Mouse (Mus musculus): ENCODE data around the gene Ddx43. TPM values are rescaled to one million over a fixed set of nuclear protein-coding genes. Genes with fewer than 3 reads are reported as not detected.

Gene Ddx43
- polyA plus RNA-seq, 1 experiment from 2014 or later: 0.03 TPM

DNA sequence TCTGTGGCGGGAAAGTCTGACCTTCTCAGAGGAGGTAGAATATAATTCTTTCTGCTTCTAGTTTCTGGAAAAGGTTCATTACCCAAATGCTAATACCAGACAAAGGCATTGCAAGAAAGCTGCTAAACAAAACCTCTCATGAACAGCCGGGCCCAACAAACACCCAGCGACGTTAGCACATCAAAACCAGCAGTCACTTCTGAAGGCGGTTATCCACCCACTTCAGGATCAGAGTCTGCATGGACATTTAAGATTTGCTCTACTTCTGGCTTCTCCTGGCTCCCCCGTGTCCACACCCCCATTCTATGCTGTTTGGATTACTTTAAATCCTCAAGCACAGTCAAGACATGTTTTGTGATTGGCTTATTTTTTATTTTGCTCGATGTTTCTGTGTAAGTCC, 975 bp upstream of the Ddx43 start:
- H3K27me3 ChIP-seq: peaks cover 39% of the 10 kb centered on the region
- ATAC-seq: no peak

DNA sequence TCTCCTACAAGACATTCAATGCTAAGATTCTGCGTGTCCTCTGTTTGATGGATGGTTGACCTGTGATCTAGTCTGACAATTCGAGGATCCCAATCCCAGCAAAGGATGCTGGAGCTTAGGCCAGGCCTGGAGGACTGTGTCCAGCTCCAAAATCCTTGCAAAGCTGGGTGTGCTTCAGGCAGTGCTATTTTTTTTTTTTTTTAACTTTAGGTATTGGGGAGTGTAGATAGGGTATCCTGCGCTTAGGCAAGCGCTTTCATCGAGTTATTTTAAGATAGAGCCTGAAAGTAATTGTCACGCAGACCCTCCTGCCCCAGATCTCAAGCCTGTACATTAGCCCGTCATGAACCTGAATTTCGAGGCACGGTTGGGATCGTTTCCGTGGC, 340 bp upstream of the Ddx43 start:
- H3K27me3 ChIP-seq: peaks cover 39% of the 10 kb centered on the region

More for the DNA sequence above, 975 bp upstream of the Ddx43 start:
- no peak for DNase-seq (ENCODE audit: low read depth, low spot score)
- CTCF ChIA-PET: no interaction called here
- TF ChIP-seq CTCF (IDR thresholded peaks at IDR 0.05): no peak
- in situ Hi-C loops (cut with MboI; ENCODE audit: low pct_unique_long_range_greater_than_20kb): no loop called here
- POLR2A ChIA-PET: no interaction called here

DNA sequence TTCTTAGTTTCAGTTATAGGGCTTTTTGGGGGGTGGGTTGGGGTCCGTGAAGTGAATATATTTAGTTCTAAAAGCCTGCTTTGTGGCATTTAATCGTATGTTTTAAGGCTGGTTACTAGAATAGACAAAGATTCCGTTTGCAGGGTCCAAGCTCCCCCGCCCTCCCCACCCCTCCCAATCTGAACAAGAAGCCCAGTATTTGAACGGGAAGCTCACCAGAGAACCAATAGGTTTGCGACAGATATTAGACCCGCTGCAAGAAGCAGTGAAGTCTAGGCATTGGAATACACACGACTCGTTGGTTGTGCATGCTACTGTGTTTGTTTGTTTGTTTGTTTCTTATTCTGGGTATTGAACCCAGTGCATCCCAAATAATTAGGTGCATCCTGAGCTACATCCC, 940 bp downstream of the Ddx43 start:
- no peak for DNase-seq (ENCODE audit: low read depth, low spot score)
- ATAC-seq: no peak
- in situ Hi-C loops (cut with MboI; ENCODE audit: low pct_unique_long_range_greater_than_20kb): no loop called here
- no peak for TF ChIP-seq CTCF (IDR thresholded peaks at IDR 0.05)
- ChIA-PET CTCF (interaction anchor here (0.7 kb wide), 1 partner anchor 10 kb away, joined by 3 read pairs; no protein-coding TSS in a partner anchor), POLR2A (no interaction called here)
- H3K27me3 ChIP-seq: peaks cover 35% of the 10 kb centered on the region

More for the DNA sequence above, 340 bp upstream of the Ddx43 start:
- ATAC-seq (no peak), DNase-seq (ENCODE audit: low read depth, low spot score) (no peak)
- POLR2A ChIA-PET: no interaction called here
- in situ Hi-C loops (cut with MboI; ENCODE audit: low pct_unique_long_range_greater_than_20kb): no loop called here
- TF ChIP-seq CTCF (IDR thresholded peaks at IDR 0.05): no peak
- CTCF ChIA-PET: no interaction called here

DNA sequence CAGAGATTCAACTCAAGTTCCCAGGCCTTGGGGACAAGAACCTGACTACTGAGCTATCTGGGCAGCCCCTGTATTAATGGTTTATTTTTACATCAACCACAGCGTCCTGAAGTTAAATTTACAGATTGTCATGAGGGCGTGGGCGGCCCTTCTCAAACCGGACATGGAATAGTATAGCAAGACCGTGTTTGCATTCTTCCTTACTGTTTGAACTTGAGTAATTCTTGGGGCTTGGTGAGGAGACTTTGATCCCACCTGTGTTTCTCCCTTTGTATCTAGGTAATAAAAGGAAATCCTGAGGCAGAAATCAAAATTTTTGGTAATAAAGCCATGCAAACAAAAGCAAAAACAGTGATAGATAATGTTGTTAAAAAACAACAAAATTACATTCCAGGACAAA, 5.0 kb downstream of the Ddx43 start:
- ATAC-seq (no peak), DNase-seq (ENCODE audit: low read depth, low spot score) (no peak)
- ChIA-PET CTCF (no interaction called here), POLR2A (no interaction called here)
- TF ChIP-seq CTCF (IDR thresholded peaks at IDR 0.05): no peak
- in situ Hi-C loops (cut with MboI; ENCODE audit: low pct_unique_long_range_greater_than_20kb): no loop called here
- H3K27me3 ChIP-seq: peaks cover 19% of the 10 kb centered on the region

DNA sequence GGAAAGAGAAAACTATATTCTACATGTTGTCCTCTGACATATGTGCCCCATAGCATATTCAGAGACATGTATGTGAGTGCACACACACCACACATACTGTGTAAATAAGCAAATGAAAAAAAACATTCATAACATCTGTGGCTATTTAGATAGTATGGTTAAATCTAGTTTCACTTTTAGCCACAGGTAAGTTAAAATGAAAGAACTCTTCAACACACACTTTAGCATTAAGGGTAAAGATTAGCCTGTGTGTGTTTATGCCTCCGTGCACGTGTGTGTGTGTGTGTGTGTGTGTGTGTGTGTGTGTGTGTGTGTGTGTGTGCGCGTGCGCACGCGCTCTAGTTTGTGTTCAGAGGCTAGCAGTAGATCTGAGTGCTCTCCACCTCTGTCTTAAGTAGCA, 6.0 kb downstream of the Ddx43 start:
- ATAC-seq (no peak), DNase-seq (ENCODE audit: low read depth, low spot score) (no peak)
- H3K27me3 ChIP-seq: peaks cover 16% of the 10 kb centered on the region
- TF ChIP-seq CTCF (IDR thresholded peaks at IDR 0.05): no peak
- in situ Hi-C loops (cut with MboI; ENCODE audit: low pct_unique_long_range_greater_than_20kb): no loop called here
- ChIA-PET POLR2A (no interaction called here), CTCF (no interaction called here)

DNA sequence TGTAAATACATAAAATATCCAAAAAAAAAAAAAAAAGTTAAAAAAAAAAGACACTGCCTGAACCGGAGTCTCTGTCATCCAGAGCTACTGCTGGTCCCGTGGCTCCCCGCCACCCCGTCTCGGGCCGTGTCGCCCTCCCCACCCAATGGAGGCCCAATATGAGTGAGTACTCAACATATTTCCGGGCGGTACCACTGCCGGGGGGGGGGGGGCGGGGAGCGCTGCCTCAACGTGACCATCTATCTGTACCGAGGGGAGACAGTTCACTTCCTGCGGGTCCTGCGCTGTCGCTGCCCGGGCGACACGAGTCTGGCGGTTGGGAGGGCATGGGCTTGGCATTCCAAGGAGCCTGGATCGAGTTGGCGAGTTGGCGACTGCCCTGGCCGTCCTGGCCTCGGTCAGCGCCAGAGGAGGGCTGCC, 31.8 kb downstream of the Ddx43 start:
- TF ChIP-seq CTCF (IDR thresholded peaks at IDR 0.05): no peak
- ChIA-PET CTCF (no interaction called here), POLR2A (no interaction called here)
- H3K27me3 ChIP-seq: peaks cover 8% of the 10 kb centered on the region
- no peak for ATAC-seq
- DNase-seq (ENCODE audit: low read depth, low spot score): no peak
- in situ Hi-C loops (cut with MboI; ENCODE audit: low pct_unique_long_range_greater_than_20kb): no loop called here

DNA sequence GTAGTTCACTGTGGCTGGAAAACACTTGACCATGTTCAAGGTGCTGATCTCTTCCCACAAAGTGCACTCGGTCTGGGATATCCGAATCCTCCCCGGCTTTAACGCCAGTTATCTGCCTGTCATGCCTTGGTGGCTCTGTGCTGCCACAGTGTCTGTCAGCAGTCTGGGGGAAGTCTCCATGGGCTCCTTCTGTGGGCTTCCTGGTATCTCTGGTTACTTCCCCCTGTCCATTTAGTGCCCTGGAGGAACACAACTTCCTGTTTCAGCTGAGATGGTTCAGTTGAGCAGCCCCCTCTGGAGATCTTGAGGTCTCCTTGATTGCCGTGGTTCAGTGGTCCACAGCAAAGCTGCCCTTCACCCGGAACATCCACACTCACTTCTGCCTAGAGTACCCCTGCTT, 32.6 kb downstream of the Ddx43 start:
- CTCF ChIA-PET: no interaction called here
- POLR2A ChIA-PET: no interaction called here
- TF ChIP-seq CTCF (IDR thresholded peaks at IDR 0.05): no peak
- H3K27me3 ChIP-seq: peaks cover 2% of the 10 kb centered on the region
- DNase-seq (ENCODE audit: low read depth, low spot score): no peak
- in situ Hi-C loops (cut with MboI; ENCODE audit: low pct_unique_long_range_greater_than_20kb): no loop called here
- ATAC-seq: no peak

DNA sequence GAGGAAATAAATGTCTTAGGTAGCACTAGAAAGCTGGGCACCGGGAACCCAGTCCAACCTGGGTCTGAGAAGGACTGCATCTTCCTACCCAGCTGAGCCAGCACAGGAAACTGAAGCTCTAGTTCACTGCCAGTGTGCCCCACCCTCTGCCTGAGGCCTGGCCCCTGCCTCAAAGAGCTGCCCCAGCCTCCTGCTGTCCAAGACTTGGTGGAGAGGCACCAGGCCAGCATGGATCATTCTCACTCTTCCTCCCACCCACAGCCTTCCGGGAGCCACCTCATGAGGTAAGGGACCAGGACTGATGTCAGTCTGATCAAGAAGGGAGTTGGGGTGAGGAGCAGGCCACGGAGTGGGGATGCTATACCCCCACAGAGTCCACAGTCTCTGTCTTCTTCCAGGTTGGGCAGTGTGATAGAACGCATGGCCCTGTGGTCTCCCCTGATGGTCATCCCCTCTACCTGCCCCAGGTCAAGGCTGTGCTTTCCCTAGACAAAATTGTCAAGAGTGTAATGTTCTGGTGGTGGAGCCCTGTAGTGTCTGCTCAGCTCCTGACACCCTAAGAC, 33.4 kb downstream of the Ddx43 start:
- ATAC-seq (no peak), DNase-seq (ENCODE audit: low read depth, low spot score) (no peak)
- CTCF ChIA-PET: no interaction called here
- TF ChIP-seq CTCF (IDR thresholded peaks at IDR 0.05): no peak
- in situ Hi-C loops (cut with MboI; ENCODE audit: low pct_unique_long_range_greater_than_20kb): no loop called here
- no peaks in the 10 kb centered on the region for H3K27me3 ChIP-seq
- POLR2A ChIA-PET: no interaction called here

DNA sequence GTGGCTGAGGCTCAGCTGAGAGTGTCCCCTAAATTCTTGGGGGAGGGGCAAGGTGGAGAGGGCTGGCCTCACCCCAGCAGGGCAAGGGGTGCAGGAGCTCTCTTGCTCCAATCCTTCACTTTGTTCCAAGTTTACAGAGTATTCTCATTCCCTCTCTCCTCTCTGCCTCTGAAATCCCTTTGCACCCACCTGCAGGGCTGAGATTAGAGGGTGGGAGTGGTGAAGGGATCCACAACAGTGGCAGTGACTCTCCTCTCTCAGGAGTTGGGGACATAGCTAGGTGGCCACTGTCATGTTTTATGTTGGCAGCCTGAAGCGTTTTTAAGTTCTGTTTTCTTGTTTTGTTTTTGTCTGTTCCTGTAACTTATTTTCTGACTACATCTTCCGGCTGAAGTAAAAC, 34.0 kb downstream of the Ddx43 start:
- ATAC-seq (no peak), DNase-seq (ENCODE audit: low read depth, low spot score) (no peak)
- in situ Hi-C loops (cut with MboI; ENCODE audit: low pct_unique_long_range_greater_than_20kb): no loop called here
- ChIA-PET CTCF (no interaction called here), POLR2A (no interaction called here)
- H3K27me3 ChIP-seq: no peaks in the 10 kb centered on the region
- no peak for TF ChIP-seq CTCF (IDR thresholded peaks at IDR 0.05)

DNA sequence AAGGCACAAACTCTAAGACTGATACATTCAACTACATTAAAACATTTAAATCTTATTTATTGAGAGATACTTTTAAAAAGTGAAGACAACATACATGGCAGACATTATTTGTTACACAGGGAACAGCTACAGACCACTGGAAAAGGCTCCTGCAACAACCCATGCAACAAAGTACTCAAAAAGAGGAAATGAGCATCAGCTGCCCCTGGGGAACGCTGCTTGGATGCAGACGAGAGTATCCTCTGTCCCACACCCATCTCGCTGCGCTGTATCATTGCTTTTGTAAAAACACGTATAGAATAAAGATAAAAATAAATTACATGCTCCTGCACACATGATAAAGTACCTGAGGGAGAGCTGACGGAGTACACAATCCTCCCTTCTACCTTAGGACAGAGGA, 34.9 kb downstream of the Ddx43 start:
- CTCF ChIA-PET: interaction anchor here (1.0 to 1.6 kb wide), 3 partner anchors 18 to 72 kb away, joined by 3 read pairs; no protein-coding TSS in a partner anchor
- ATAC-seq (no peak), DNase-seq (ENCODE audit: low read depth, low spot score) (no peak)
- in situ Hi-C loops (cut with MboI; ENCODE audit: low pct_unique_long_range_greater_than_20kb): no loop called here
- no peak for TF ChIP-seq CTCF (IDR thresholded peaks at IDR 0.05)
- peaks cover 9% of the 10 kb centered on the region for H3K27me3 ChIP-seq
- POLR2A ChIA-PET: interaction anchor here (0.7 kb wide), 1 partner anchor 156 kb away, joined by 4 read pairs; no protein-coding TSS in a partner anchor

DNA sequence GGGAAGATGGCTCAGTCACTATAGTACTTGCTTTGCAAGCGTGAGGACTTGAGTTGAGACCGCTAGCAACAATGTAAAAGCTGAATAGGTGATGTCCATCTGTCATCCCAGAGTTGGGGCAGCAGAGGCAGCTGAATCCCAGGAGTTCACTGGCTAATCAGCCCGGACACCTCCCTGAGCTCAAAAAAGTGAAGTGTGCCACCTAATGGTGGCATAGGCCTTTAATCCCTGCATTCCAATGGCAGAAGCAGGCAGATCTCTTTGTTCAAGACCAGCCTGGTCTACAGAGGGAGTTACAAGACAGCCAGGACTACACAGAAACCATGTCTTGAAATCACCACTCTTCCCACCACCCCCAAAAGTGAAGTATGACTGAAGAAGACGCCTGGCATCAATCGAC, 36.9 kb downstream of the Ddx43 start:
- ChIA-PET CTCF (interaction anchor here (1.4 kb wide), 1 partner anchor 10 kb away, joined by 4 read pairs; no protein-coding TSS in a partner anchor), POLR2A (no interaction called here)
- no peak for DNase-seq (ENCODE audit: low read depth, low spot score)
- peaks cover 11% of the 10 kb centered on the region for H3K27me3 ChIP-seq
- TF ChIP-seq CTCF (IDR thresholded peaks at IDR 0.05): no peak
- ATAC-seq: no peak
- in situ Hi-C loops (cut with MboI; ENCODE audit: low pct_unique_long_range_greater_than_20kb): no loop called here

DNA sequence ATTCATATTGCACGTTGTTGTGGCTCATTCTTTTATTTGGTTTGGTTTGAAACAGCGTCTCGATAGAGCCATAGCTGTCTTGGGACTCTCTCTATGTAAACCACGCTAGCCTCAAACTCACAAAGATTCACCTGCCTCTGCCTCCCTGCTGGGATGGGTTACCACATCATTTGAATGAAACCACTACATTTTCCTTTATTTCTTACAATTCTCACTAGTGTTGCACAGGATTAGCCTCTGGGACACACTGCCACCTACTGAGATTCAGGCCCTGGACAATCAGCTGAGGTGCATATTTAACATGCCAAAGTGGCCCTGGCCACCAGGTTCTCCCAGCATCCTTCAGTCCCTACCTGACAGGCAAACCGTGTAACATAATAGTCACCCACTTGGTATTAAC, 43.8 kb downstream of the Ddx43 start:
- no peak for TF ChIP-seq CTCF (IDR thresholded peaks at IDR 0.05)
- in situ Hi-C loops (cut with MboI; ENCODE audit: low pct_unique_long_range_greater_than_20kb): no loop called here

More for the DNA sequence above, 43.8 kb downstream of the Ddx43 start:
- ChIA-PET POLR2A (interaction anchor here (0.6 kb wide), 1 partner anchor 1066 kb away, joined by 3 read pairs; no protein-coding TSS in a partner anchor), CTCF (no interaction called here)
- DNase-seq (ENCODE audit: low read depth, low spot score) (no peak), ATAC-seq (no peak)
- peaks cover 16% of the 10 kb centered on the region for H3K27me3 ChIP-seq

Measured in Patski (cell line).